Mouse (Mus musculus): Measurements from ENCODE around the gene B230104I21Rik. TPM values are rescaled to one million over a fixed set of nuclear protein-coding genes. Genes with fewer than 3 reads are reported as not detected.

The B230104I21Rik gene
- total RNA-seq, 2 experiments from 2014 or later: not detected

GRCm38 (mm10) chr4:154393196-154394122 lies 57.5 kb downstream of the B230104I21Rik start:
- no peak for ATAC-seq (replicated peaks; ENCODE audit: poor library complexity)

GRCm38 (mm10) chr4:154394123-154394722 lies 58.3 kb downstream of the B230104I21Rik start:
- ATAC-seq (replicated peaks; ENCODE audit: poor library complexity): no peak

- ATAC-seq (replicated peaks; ENCODE audit: poor library complexity): no peak
These were observed 60.9 kb downstream of the B230104I21Rik start for GRCm38 (mm10) chr4:154396652-154397301.

Other genes starting within 250 kb of the B230104I21Rik start
- gene Trp73, start 195.9 kb upstream of the B230104I21Rik start, total RNA-seq (2015): not detected in 2 replicates
- not detected in 2 replicates for gene Trp73, start 195.9 kb upstream of the B230104I21Rik start, total RNA-seq (2017)
- gene Wrap73, start 193.8 kb upstream of the B230104I21Rik start, total RNA-seq (2015): 9.9 and 11.9 TPM in 2 replicates
- 9.1 and 13.0 TPM in 2 replicates for gene Wrap73, start 193.8 kb upstream of the B230104I21Rik start, total RNA-seq (2017)
- gene Tprgl, start 175.5 kb upstream of the B230104I21Rik start, total RNA-seq (2015): 41.9 and 43.8 TPM in 2 replicates
- 22.9 and 32.9 TPM in 2 replicates for gene Tprgl, start 175.5 kb upstream of the B230104I21Rik start, total RNA-seq (2017)
- gene Megf6, start 165.4 kb upstream of the B230104I21Rik start, total RNA-seq (2015): not detected in 2 replicates
- gene Megf6, start 165.4 kb upstream of the B230104I21Rik start, total RNA-seq (2017): 0.12 and 0.17 TPM in 2 replicates
- gene Arhgef16, start 34.5 kb upstream of the B230104I21Rik start, total RNA-seq (2015): not detected in 2 replicates
- gene Arhgef16, start 34.5 kb upstream of the B230104I21Rik start, total RNA-seq (2017): not detected in 2 replicates